Mouse (Mus musculus) midbrain, embryonic 13.5 days (tissue): ENCODE data around the gene Myh3. TPM values are rescaled to one million over a fixed set of nuclear protein-coding genes. Genes with fewer than 3 reads are reported as not detected.

ENCODE experiments used
- ATAC-seq: fragments of 200-750 bp; cut with Nextera tagmentation; 2 replicates; pipeline ENCODE4 v1.8.0; 2017; ENCODE audit warnings: mild to moderate bottlenecking, moderate TSS enrichment, moderate library complexity
- H3K27ac ChIP-seq: fragments of 300-500 bp; sonication (generic); 2 replicates; pipeline ENCODE4 v1.5.1; 2015; ENCODE audit warnings: inconsistent platforms, mild to moderate bottlenecking, moderate library complexity
- H3K27me3 ChIP-seq: fragments of 300-500 bp; sonication (generic); 2 replicates; pipeline ENCODE4 v1.6.1; 2015; ENCODE audit warnings: mild to moderate bottlenecking, inconsistent platforms
- H3K36me3 ChIP-seq: fragments of 300-500 bp; sonication (generic); 2 replicates; pipeline ENCODE4 v1.6.1; 2015; ENCODE audit warnings: mild to moderate bottlenecking, inconsistent platforms
- H3K4me1 ChIP-seq: fragments of 300-500 bp; sonication (generic); replicated peaks from 2 replicates; pipeline ENCODE4 v1.6.1; 2015; ENCODE audit warnings: inconsistent platforms
- H3K4me2 ChIP-seq: fragments of 300-500 bp; sonication (generic); replicated peaks from 2 replicates; pipeline ENCODE4 v1.6.1; 2015; ENCODE audit warnings: moderate library complexity, mild to moderate bottlenecking, inconsistent platforms
- H3K4me3 ChIP-seq: fragments of 300-500 bp; sonication (generic); replicated peaks from 2 replicates; pipeline ENCODE4 v1.5.1; 2015; ENCODE audit warnings: mild to moderate bottlenecking, inconsistent platforms
- H3K9ac ChIP-seq: fragments of 300-500 bp; sonication (generic); replicated peaks from 2 replicates; pipeline ENCODE4 v1.6.1; 2015; ENCODE audit warnings: mild to moderate bottlenecking, inconsistent platforms
- H3K9me3 ChIP-seq: fragments of 300-500 bp; sonication (generic); 2 replicates; pipeline ENCODE4 v1.6.1; 2016; ENCODE audit warnings: mild to moderate bottlenecking, inconsistent platforms
- WGBS: fragments of 180-500 bp; shearing (Covaris S2); methylation state at CpG from one replicate; pipeline ENCODE4 v1.1.7; 2015; 5-methylcytosine and 5-hydroxymethylcytosine counted together
- polyA plus RNA-seq: library from polyadenylated mRNA; unstranded; fragments of >200 nt; fragmentation: Nextera tagmentation; extraction: Ambion mirVana; gene quantifications from 2 replicates; pipeline ENCODE4 v1.2.1, GENCODE M21; 2015

Gene Myh3
- polyA plus RNA-seq, 1 experiment from 2014 or later = 0.35 TPM

DNA sequence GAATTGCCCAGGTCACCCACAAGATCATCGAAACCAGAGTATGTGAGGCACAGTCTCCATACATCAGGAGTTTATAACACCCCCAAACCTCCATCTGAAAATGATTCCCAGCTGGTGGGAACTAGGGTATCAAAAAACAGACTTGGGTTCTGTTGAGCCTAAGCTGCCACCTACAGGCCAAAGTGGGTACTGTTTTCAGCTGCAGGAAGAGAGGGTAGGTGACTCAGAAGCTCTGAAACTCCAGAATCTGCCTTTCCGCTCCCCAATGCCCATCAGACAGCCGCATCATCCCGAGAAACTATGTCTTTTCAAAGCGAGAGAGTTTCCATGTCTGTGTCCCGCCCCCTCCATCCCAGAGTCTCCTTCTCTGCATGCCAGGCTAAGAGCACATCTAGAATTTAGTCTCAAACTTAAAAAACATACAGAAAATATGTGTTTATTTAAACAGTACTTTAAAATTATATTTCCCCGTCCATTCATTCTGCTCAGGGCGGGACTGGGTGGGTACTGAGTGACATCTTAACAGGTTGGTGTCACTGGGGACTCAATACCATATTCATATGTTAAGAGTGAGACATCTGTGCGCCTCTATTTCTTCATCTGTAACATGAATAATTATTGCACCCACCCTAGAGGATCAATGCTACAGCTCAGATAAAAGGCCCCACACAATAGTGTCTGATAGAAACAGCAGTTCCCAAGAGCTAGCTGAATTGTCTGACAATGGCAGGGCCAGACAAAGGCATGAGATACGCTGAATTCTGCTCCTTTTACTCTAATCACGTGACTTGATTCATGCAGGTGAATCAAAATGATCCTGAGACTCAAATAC is 34.1 kb downstream of the Myh3 start:
- Histone ChIP-seq H3K27me3 (peaks cover 13% of the 10 kb centered on the region), H3K36me3 (no peaks in the 10 kb centered on the region), H3K27ac (no peak overlapping the region), H3K9me3 (no peaks in the 10 kb centered on the region), H3K4me3 (no peak overlapping the region), H3K4me1 (no peaks in the 10 kb centered on the region), H3K9ac (no peak overlapping the region), H3K4me2 (no peak overlapping the region)
- peak; percentile 70 for ATAC-seq
- 23% methylated on average over 11 of the region's 11 CpGs for WGBS

- Histone ChIP-seq H3K27me3 (peaks cover 13% of the 10 kb centered on the region), H3K4me1 (no peaks in the 10 kb centered on the region), H3K9ac (no peak overlapping the region), H3K9me3 (no peaks in the 10 kb centered on the region), H3K36me3 (no peaks in the 10 kb centered on the region), H3K4me3 (no peak overlapping the region), H3K4me2 (no peak overlapping the region), H3K27ac (no peak overlapping the region)
- WGBS = 46% methylated on average over 11 of the region's 11 CpGs
- peak; percentile 28; the same call in 1 of the 2 replicates for ATAC-seq
These were observed 34.7 kb downstream of the Myh3 start for GRCm38 (mm10) chr11:67112851-67113202.

GRCm38 (mm10) chr11:67113381-67113780 is 35.3 kb downstream of the Myh3 start:
- H3K36me3 ChIP-seq = no peaks in the 10 kb centered on the region
- no peak overlapping the region for H3K27ac ChIP-seq
- 93% methylated on average over 6 of the region's 6 CpGs for WGBS
- no peak overlapping the region for H3K9ac ChIP-seq
- H3K4me1 ChIP-seq = no peaks in the 10 kb centered on the region; the same call in 1 of the 2 replicates
- H3K9me3 ChIP-seq = no peaks in the 10 kb centered on the region
- ATAC-seq = peak; percentile 48; the same call in 1 of the 2 replicates
- peaks cover 13% of the 10 kb centered on the region for H3K27me3 ChIP-seq
- H3K4me3 ChIP-seq = no peak overlapping the region
- H3K4me2 ChIP-seq = no peak overlapping the region

GRCm38 (mm10) chr11:67114261-67114660 is 36.2 kb downstream of the Myh3 start:
- H3K9ac ChIP-seq = no peak overlapping the region

DNA sequence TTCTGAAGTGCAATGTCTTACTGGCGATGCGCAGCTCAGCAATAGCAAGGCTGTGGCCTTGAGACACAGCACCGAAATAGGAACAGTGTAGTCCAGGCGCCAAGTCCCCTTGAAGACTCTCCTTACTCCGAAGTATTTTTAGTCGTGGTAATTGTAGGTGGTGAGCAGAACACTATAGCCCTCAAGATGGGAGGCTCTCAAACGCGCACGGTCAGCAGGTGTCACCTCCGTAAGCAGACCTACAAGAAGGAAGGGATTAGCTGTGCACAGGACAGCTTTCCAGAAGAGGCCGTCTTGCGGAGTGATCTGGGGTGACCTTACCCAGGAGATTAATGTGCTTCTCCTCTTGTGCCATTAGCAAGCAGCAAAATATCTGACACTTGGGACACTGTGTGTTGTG is 36.8 kb downstream of the Myh3 start:
- H3K27ac ChIP-seq = no peak overlapping the region
- no peaks in the 10 kb centered on the region for H3K9me3 ChIP-seq
- H3K4me2 ChIP-seq = no peak overlapping the region
- no peak overlapping the region for H3K9ac ChIP-seq
- H3K4me1 ChIP-seq = peaks cover 7% of the 10 kb centered on the region
- ATAC-seq = no peak
- WGBS = 91% methylated on average over 12 of the region's 12 CpGs
- no peaks in the 10 kb centered on the region for H3K36me3 ChIP-seq
- peaks cover 10% of the 10 kb centered on the region; the same call in 1 of the 2 replicates for H3K27me3 ChIP-seq
- H3K4me3 ChIP-seq = no peak overlapping the region

More at GRCm38 (mm10) chr11:67114261-67114660, 36.2 kb downstream of the Myh3 start:
- Histone ChIP-seq H3K9me3 (no peaks in the 10 kb centered on the region), H3K4me1 (peaks cover under 1% of the 10 kb centered on the region; the same call in 1 of the 2 replicates), H3K27ac (no peak overlapping the region), H3K36me3 (no peaks in the 10 kb centered on the region), H3K4me2 (no peak overlapping the region), H3K4me3 (no peak overlapping the region), H3K27me3 (peaks cover 12% of the 10 kb centered on the region)
- 90% methylated on average over 5 of the region's 5 CpGs for WGBS
- no peak for ATAC-seq

DNA sequence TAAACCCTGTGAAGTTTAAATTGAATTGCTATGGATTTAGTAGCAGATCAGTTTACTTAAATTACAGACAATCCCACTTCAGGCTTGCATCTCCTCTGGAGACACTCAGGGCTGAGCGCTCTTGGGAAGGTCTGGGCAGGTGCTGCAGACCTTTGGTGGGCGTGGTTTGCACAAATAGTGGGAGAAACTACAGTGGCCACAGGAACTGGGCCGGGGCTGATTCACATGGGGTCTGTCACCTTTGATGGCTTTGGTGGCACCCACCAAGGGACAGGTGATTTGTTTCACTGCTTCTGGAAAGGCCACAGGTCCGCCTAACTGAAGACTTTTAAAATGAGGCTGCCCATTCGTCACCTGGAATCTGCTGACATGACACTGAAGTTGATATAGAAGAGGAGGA is 38.6 kb downstream of the Myh3 start:
- H3K4me2 ChIP-seq = no peak overlapping the region
- H3K27ac ChIP-seq = no peak overlapping the region
- no peaks in the 10 kb centered on the region for H3K36me3 ChIP-seq
- H3K4me1 ChIP-seq = peaks cover 11% of the 10 kb centered on the region
- 0 out of 2 replicates have a peak, but pooled peaks cover under 1% of the 10 kb centered on the region for H3K27me3 ChIP-seq
- no peak overlapping the region for H3K4me3 ChIP-seq
- no peaks in the 10 kb centered on the region for H3K9me3 ChIP-seq
- ATAC-seq = no peak
- no peak overlapping the region for H3K9ac ChIP-seq
- 83% methylated on average over 5 of the region's 5 CpGs for WGBS

DNA sequence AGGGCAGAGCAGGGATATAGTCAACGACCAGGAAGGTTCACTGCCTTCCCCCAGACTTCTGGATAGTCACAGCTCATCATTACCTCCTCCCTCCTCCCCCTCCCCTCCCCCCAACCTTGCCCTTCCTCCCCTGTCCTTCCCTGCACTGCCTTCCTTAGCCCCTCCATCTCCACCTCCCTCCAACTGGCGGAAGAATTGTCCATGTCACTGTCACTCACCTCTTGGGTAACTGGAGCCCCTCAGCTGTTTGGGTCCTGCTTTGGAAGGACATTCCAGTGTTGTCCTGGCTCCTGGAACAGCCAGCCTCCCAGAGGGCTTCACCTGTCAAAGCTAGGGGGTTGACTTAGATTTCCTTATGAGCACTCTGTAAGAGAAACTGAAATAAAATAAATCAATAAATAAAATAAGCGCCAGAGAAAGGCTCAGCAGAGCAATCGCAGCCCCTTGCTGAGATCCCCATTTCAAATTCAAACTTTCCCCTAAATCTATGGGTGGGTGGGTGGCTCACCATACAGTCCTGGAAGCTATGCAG is 41.5 kb downstream of the Myh3 start:
- Histone ChIP-seq H3K9ac (no peak overlapping the region), H3K9me3 (no peaks in the 10 kb centered on the region), H3K4me3 (no peak overlapping the region), H3K4me1 (peaks cover 11% of the 10 kb centered on the region), H3K4me2 (no peak overlapping the region), H3K27me3 (no peaks in the 10 kb centered on the region), H3K36me3 (no peaks in the 10 kb centered on the region), H3K27ac (no peak overlapping the region)
- 45% methylated on average over 4 of the region's 4 CpGs for WGBS
- no peak for ATAC-seq

- H3K27me3 ChIP-seq = no peaks in the 10 kb centered on the region
- no peak for ATAC-seq
- 50% methylated on average over 12 of the region's 12 CpGs for WGBS
- H3K9me3 ChIP-seq = no peaks in the 10 kb centered on the region
- peaks cover 19% of the 10 kb centered on the region for H3K4me1 ChIP-seq
- H3K36me3 ChIP-seq = no peaks in the 10 kb centered on the region
- no peak overlapping the region for H3K27ac ChIP-seq
- H3K9ac ChIP-seq = no peak overlapping the region
- H3K4me3 ChIP-seq = no peak overlapping the region
- H3K4me2 ChIP-seq = no peak overlapping the region
These were observed 42.7 kb downstream of the Myh3 start for GRCm38 (mm10) chr11:67120697-67121294.

- 63% methylated on average over 7 of the region's 7 CpGs for WGBS
- Histone ChIP-seq H3K4me1 (peaks cover 12% of the 10 kb centered on the region), H3K4me3 (no peak overlapping the region), H3K4me2 (no peak overlapping the region), H3K27me3 (no peaks in the 10 kb centered on the region), H3K36me3 (no peaks in the 10 kb centered on the region), H3K9me3 (no peaks in the 10 kb centered on the region), H3K27ac (no peak overlapping the region), H3K9ac (no peak overlapping the region)
- ATAC-seq = no peak
These were observed 46.8 kb downstream of the Myh3 start for GRCm38 (mm10) chr11:67124943-67125342.

DNA sequence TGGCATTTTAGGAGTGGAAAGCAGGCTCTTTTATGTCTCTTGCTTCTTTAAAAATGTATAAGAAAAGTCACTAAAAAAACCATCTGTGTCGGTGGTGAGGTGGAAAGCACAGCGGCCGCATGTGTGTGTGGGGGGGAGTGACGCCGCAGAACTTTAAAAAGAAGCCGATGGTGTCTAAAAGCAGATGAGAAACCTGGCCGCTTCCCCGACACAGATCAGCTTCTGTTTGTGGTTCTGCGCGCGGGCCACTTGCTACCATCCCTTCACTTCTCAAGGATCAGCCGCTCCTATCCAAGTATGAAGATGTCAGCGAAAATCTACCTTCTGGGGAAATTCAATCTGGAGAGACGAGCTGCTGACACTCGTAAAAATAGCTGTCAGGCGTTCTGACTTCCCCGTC is 47.3 kb downstream of the Myh3 start:
- Histone ChIP-seq H3K27ac (0 out of 2 replicates have a peak overlapping the region, but pooled peaks have one; percentile 2), H3K36me3 (no peaks in the 10 kb centered on the region), H3K27me3 (no peaks in the 10 kb centered on the region), H3K4me1 (peaks cover 8% of the 10 kb centered on the region; the same call in 1 of the 2 replicates), H3K9me3 (no peaks in the 10 kb centered on the region), H3K4me3 (no peak overlapping the region), H3K4me2 (no peak overlapping the region), H3K9ac (no peak overlapping the region)
- 78% methylated on average over 17 of the region's 17 CpGs for WGBS
- ATAC-seq = no peak

- H3K4me2 ChIP-seq = no peak overlapping the region
- no peak overlapping the region for H3K27ac ChIP-seq
- no peaks in the 10 kb centered on the region for H3K36me3 ChIP-seq
- H3K4me3 ChIP-seq = no peak overlapping the region
- 81% methylated on average over 2 of the region's 2 CpGs for WGBS
- H3K4me1 ChIP-seq = peaks cover 3% of the 10 kb centered on the region; the same call in 1 of the 2 replicates
- no peaks in the 10 kb centered on the region for H3K27me3 ChIP-seq
- H3K9ac ChIP-seq = no peak overlapping the region
- no peaks in the 10 kb centered on the region for H3K9me3 ChIP-seq
- no peak for ATAC-seq
These were observed 55.4 kb downstream of the Myh3 start for GRCm38 (mm10) chr11:67133526-67133925.

- Histone ChIP-seq H3K4me2 (no peak overlapping the region), H3K9ac (no peak overlapping the region), H3K27me3 (no peaks in the 10 kb centered on the region), H3K27ac (no peak overlapping the region), H3K4me3 (no peak overlapping the region), H3K4me1 (peaks cover 3% of the 10 kb centered on the region; the same call in 1 of the 2 replicates), H3K9me3 (no peaks in the 10 kb centered on the region), H3K36me3 (no peaks in the 10 kb centered on the region)
- ATAC-seq = 0 out of 2 replicates have a peak, but pooled peaks have one; percentile 48
- 56% methylated on average over 6 of the region's 6 CpGs for WGBS
These were observed 56.6 kb downstream of the Myh3 start for GRCm38 (mm10) chr11:67134654-67135053.
